Mouse (Mus musculus): ENCODE data around the gene Tceanc2.

GRCm38 (mm10) chr4:107198072-107198471 is 19.2 kb upstream of the Tceanc2 start:
- TF ChIP-seq CTCF (IDR thresholded peaks at IDR 0.05; ENCODE audit: borderline replicate concordance, extremely low read depth, insufficient read depth, insufficient read length) (no peak), POLR2A (IDR thresholded peaks at IDR 0.05; ENCODE audit: borderline replicate concordance, extremely low read depth, insufficient read depth, insufficient read length, poor library complexity, severe bottlenecking) (no peak)

Data from brain, embryonic 14.5 days (tissue).